Mouse (Mus musculus) 3134 (cell line): ENCODE results near the gene Ank3.

Experiments used
- DNase-seq: peaks from one replicate; pipeline ENCODE4 v3.0.0-alpha.2; 2011; ENCODE audit warnings: low spot score; ENCODE audit not compliant: insufficient read length; ENCODE audit errors: extremely low read depth

Gene Ank3

GRCm38 (mm10) chr10:69467182-69467581 is 68.6 kb downstream of the Ank3 start:
- no peak for DNase-seq

- DNase-seq = no peak
Measured at GRCm38 (mm10) chr10:69471841-69472240, 73.3 kb downstream of the Ank3 start.

GRCm38 (mm10) chr10:69476871-69477270 is 78.3 kb downstream of the Ank3 start:
- no peak for DNase-seq

- no peak for DNase-seq
Measured at GRCm38 (mm10) chr10:69477656-69478055, 79.1 kb downstream of the Ank3 start.

- peak; percentile 8 for DNase-seq
Measured at GRCm38 (mm10) chr10:69478831-69479230, 80.3 kb downstream of the Ank3 start.

- no peak for DNase-seq
Measured at GRCm38 (mm10) chr10:69485191-69485786, 86.7 kb downstream of the Ank3 start.

GRCm38 (mm10) chr10:69490182-69490581 is 91.6 kb downstream of the Ank3 start:
- no peak for DNase-seq

- DNase-seq = no peak
Measured at GRCm38 (mm10) chr10:69491975-69492374, 93.4 kb downstream of the Ank3 start.

GRCm38 (mm10) chr10:69497382-69497781 is 98.8 kb downstream of the Ank3 start:
- no peak for DNase-seq

GRCm38 (mm10) chr10:69500171-69500860 is 101.7 kb downstream of the Ank3 start:
- DNase-seq = no peak

GRCm38 (mm10) chr10:69503791-69504190 is 105.2 kb downstream of the Ank3 start:
- DNase-seq = peak; percentile 37

- peak; percentile 64 for DNase-seq
Measured at GRCm38 (mm10) chr10:69507719-69508118, 109.1 kb downstream of the Ank3 start.

GRCm38 (mm10) chr10:69510392-69510791 is 111.8 kb downstream of the Ank3 start:
- DNase-seq = no peak

GRCm38 (mm10) chr10:69511234-69511633 is 112.7 kb downstream of the Ank3 start:
- DNase-seq = no peak

- DNase-seq = no peak
Measured at GRCm38 (mm10) chr10:69521977-69522376, 123.4 kb downstream of the Ank3 start.

GRCm38 (mm10) chr10:69523202-69523601 is 124.6 kb downstream of the Ank3 start:
- DNase-seq = no peak

GRCm38 (mm10) chr10:69527318-69527717 is 128.7 kb downstream of the Ank3 start:
- no peak for DNase-seq

GRCm38 (mm10) chr10:69528746-69529145 is 130.2 kb downstream of the Ank3 start:
- DNase-seq = no peak

GRCm38 (mm10) chr10:69530326-69530725 is 131.8 kb downstream of the Ank3 start:
- no peak for DNase-seq

GRCm38 (mm10) chr10:69531569-69531968 is 133.0 kb downstream of the Ank3 start:
- DNase-seq = no peak

- DNase-seq = no peak
Measured at GRCm38 (mm10) chr10:69532169-69532730, 133.7 kb downstream of the Ank3 start.
